Mouse (Mus musculus) retina, adult 2 months (tissue): ENCODE results near the gene Cst13.

Experiments used
- DNase-seq: peaks from one replicate; pipeline ENCODE4 v3.0.0-alpha.2; 2012; ENCODE audit warnings: low read depth, low spot score

Cst13 gene

GRCm38 (mm10) chr2:148874617-148875334 is 54.9 kb downstream of the Cst13 start:
- DNase-seq = peak; percentile 79

- peak; percentile 87 for DNase-seq
Measured at GRCm38 (mm10) chr2:148875335-148875811, 55.5 kb downstream of the Cst13 start, which contains the start of gene Cst3. Gene Cst3 (minus strand): TSS chr2:148875692.

- no peak for DNase-seq
Measured at GRCm38 (mm10) chr2:148877016-148877770, 57.3 kb downstream of the Cst13 start.

GRCm38 (mm10) chr2:148878641-148879130 is 58.8 kb downstream of the Cst13 start:
- DNase-seq = no peak

GRCm38 (mm10) chr2:148879199-148879598 is 59.3 kb downstream of the Cst13 start:
- no peak for DNase-seq
